Mouse (Mus musculus): Measurements from ENCODE around the gene Ccdc146.

DNA sequence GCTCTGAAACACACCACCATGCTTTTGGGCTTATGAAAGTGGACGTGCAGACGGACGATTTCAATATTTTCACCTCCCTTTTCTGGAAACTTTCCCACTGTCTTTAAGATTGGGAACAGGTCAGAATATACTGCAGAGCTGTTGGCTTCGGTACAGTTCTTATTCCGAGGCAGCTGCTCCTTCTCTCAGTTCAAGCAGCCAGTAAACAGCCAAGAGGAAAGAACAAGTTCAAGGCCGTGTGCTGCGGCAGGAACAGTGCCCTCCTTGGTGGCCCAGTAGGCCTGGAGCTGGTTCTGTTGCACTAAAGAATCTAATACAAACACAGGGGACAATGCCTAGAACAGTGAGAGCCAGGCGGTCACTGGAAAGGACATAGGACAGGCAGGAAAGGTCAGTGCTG is 133.9 kb downstream of the Ccdc146 start:
- TF ChIP-seq CTCF (IDR thresholded peaks at IDR 0.05; ENCODE audit: insufficient read depth, low read length) = no peak
- no peak for TF ChIP-seq POLR2A (IDR thresholded peaks at IDR 0.05; ENCODE audit: borderline replicate concordance, extremely low read depth, low read depth, low read length)

Data from lung, adult 2 months (tissue).